Mouse (Mus musculus) liver, adult 10 weeks (tissue): ENCODE results near the gene Galnt10. TPM values are rescaled to one million over a fixed set of nuclear protein-coding genes. Genes with fewer than 3 reads are reported as not detected.

Source experiments
- polyA plus RNA-seq: library from polyadenylated mRNA; stranded (reverse); fragments of 350-450 nt; fragmentation: Illumina TruSeq; extraction: RNeasy Lipid Tissue Mini Kit (QIAGEN cat#74804); gene quantifications from one replicate; pipeline ENCODE4 v1.2.3, GENCODE M21; 2014; ENCODE audit warnings: low read depth, low replicate concordance

Galnt10 gene
- 0.26 TPM for polyA plus RNA-seq

GRCm38 (mm10) chr11:57645018-57645559 is at the start of gene Galnt10:
Gene Galnt10 (plus strand): TSS chr11:57645442.

GRCm38 (mm10) chr11:57800971-57801765 is 155.9 kb downstream of the Galnt10 start, which contains the start of gene Sap30l:
Gene Sap30l (plus strand): TSS chr11:57801637.

GRCm38 (mm10) chr11:57832552-57833201 is 187.4 kb downstream of the Galnt10 start, which contains the start of gene Hand1:
Gene Hand1 (minus strand): TSS chr11:57832818.

Other genes with a start within 250 kb of the Galnt10 start
- 33.7 TPM for gene Fam114a2, start 126.8 kb upstream of the Galnt10 start, polyA plus RNA-seq
- gene Mfap3, start 126.8 kb upstream of the Galnt10 start, polyA plus RNA-seq, result 11.2 TPM
- 4.0 TPM for gene Sap30l, start 156.2 kb downstream of the Galnt10 start, polyA plus RNA-seq
- not detected for gene Hand1, start 187.4 kb downstream of the Galnt10 start, polyA plus RNA-seq